Mouse (Mus musculus) hindbrain, postnatal 0 days (tissue): ENCODE results near the gene Cnih3. TPM values are rescaled to one million over a fixed set of nuclear protein-coding genes. Genes with fewer than 3 reads are reported as not detected.

Experiments used
- ATAC-seq: fragments of 200-750 bp; cut with Nextera tagmentation; 2 replicates; pipeline ENCODE4 v1.8.0; 2017; ENCODE audit warnings: mild to moderate bottlenecking, moderate TSS enrichment, moderate library complexity
- DNase-seq: peaks from one replicate; pipeline ENCODE4 v3.0.0-alpha.2; 2015; ENCODE audit warnings: low spot score
- H3K27ac ChIP-seq: fragments of 300-500 bp; sonication (generic); 2 replicates; pipeline ENCODE4 v1.5.1; 2014; ENCODE audit warnings: mild to moderate bottlenecking
- H3K27me3 ChIP-seq: fragments of 300-500 bp; sonication (generic); 2 replicates; pipeline ENCODE4 v1.6.1; 2014; ENCODE audit warnings: low read length, mixed read lengths; ENCODE audit not compliant: insufficient read depth
- H3K36me3 ChIP-seq: fragments of 300-500 bp; sonication (generic); 2 replicates; pipeline ENCODE4 v1.6.1; 2014; ENCODE audit warnings: low read length, mixed read lengths; ENCODE audit not compliant: insufficient read depth
- H3K4me1 ChIP-seq: fragments of 300-500 bp; sonication (generic); 2 replicates; pipeline ENCODE4 v1.6.1; 2014; ENCODE audit warnings: antibody characterized with exemption, low read length, mixed read lengths; ENCODE audit not compliant: insufficient read depth
- H3K4me2 ChIP-seq: fragments of 300-500 bp; sonication (generic); 2 replicates; pipeline ENCODE4 v1.6.1; 2014; ENCODE audit warnings: low read depth, mild to moderate bottlenecking, low read length, moderate library complexity, mixed read lengths
- H3K4me3 ChIP-seq: fragments of 300-500 bp; sonication (generic); 2 replicates; pipeline ENCODE4 v1.5.1; 2014; ENCODE audit warnings: low read length
- H3K9ac ChIP-seq: fragments of 300-500 bp; sonication (generic); replicated peaks from 2 replicates; pipeline ENCODE4 v1.6.1; 2014; ENCODE audit warnings: mild to moderate bottlenecking, low read length, moderate library complexity, mixed read lengths
- H3K9me3 ChIP-seq: fragments of 300-500 bp; sonication (generic); 2 replicates; pipeline ENCODE4 v1.6.1; 2016; ENCODE audit warnings: low read length, mixed read lengths
- CTCF ChIP-seq: IDR thresholded peaks from 2 replicates; pipeline ENCODE4 v1.5.1; 2016; ENCODE audit warnings: antibody characterized with exemption, control low read depth, low read depth
- WGBS: fragments of 180-500 bp; shearing (Covaris S2); extraction: QIAGEN DNeasy Blood & Tissue Kit; methylation state at CpG from one replicate; pipeline ENCODE4 v1.1.7; 2014; 5-methylcytosine and 5-hydroxymethylcytosine counted together
- polyA plus RNA-seq: library from polyadenylated mRNA; unstranded; fragments of >200 nt; fragmentation: Nextera tagmentation; extraction: Ambion mirVana; gene quantifications from 2 replicates; pipeline ENCODE4 v1.2.1, GENCODE M21; 2015
- total RNA-seq: library from RNA; depleted of rRNA; stranded (reverse); fragments of >200 nt; gene quantifications from 2 replicates; pipeline ENCODE4 v1.2.3, GENCODE M21; 2014

The Cnih3 gene
- total and polyA plus RNA-seq, 2 experiments from 2014 or later: 13.2 to 23.0 TPM

- H3K27ac ChIP-seq: 0 out of 2 replicates have a peak overlapping the region, but pooled peaks have one; percentile 13
- peaks cover 9% of the 10 kb centered on the region; the same call in 1 of the 2 replicates for H3K4me1 ChIP-seq
- DNase-seq (peak; percentile 88), ATAC-seq (peak; percentile 79)
- no peaks in the 10 kb centered on the region for H3K9me3 ChIP-seq
- H3K4me3 ChIP-seq: no peak overlapping the region
- no peak overlapping the region for H3K9ac ChIP-seq
- no peaks in the 10 kb centered on the region for H3K36me3 ChIP-seq
- no peaks in the 10 kb centered on the region for H3K27me3 ChIP-seq
- H3K4me2 ChIP-seq: no peak overlapping the region
- 38% methylated on average over 6 of the region's 6 CpGs for WGBS
- peak; percentile 49 for TF ChIP-seq CTCF
Observed at GRCm38 (mm10) chr1:181393250-181394149, 41.1 kb downstream of the Cnih3 start.

GRCm38 (mm10) chr1:181395234-181395828 is 42.9 kb downstream of the Cnih3 start:
- Histone ChIP-seq H3K27ac (no peak overlapping the region), H3K4me2 (no peak overlapping the region), H3K4me1 (peaks cover 9% of the 10 kb centered on the region; the same call in 1 of the 2 replicates), H3K36me3 (no peaks in the 10 kb centered on the region), H3K9me3 (no peaks in the 10 kb centered on the region), H3K27me3 (no peaks in the 10 kb centered on the region), H3K4me3 (no peak overlapping the region), H3K9ac (no peak overlapping the region)
- 92% methylated on average over 6 of the region's 6 CpGs for WGBS
- ATAC-seq (no peak), DNase-seq (no peak)
- no peak for TF ChIP-seq CTCF

GRCm38 (mm10) chr1:181399179-181399578 is 46.8 kb downstream of the Cnih3 start:
- H3K36me3 ChIP-seq: no peaks in the 10 kb centered on the region
- no peak overlapping the region for H3K4me3 ChIP-seq
- no peak overlapping the region for H3K9ac ChIP-seq
- DNase-seq: no peak
- no peak overlapping the region for H3K4me2 ChIP-seq
- H3K9me3 ChIP-seq: no peaks in the 10 kb centered on the region
- WGBS: 58% methylated on average over 3 of the region's 3 CpGs
- no peak overlapping the region for H3K27ac ChIP-seq
- H3K27me3 ChIP-seq: no peaks in the 10 kb centered on the region
- H3K4me1 ChIP-seq: no peaks in the 10 kb centered on the region
- no peak for TF ChIP-seq CTCF
- ATAC-seq: no peak

- Histone ChIP-seq H3K36me3 (no peaks in the 10 kb centered on the region), H3K4me2 (no peak overlapping the region), H3K27me3 (no peaks in the 10 kb centered on the region), H3K27ac (no peak overlapping the region), H3K9ac (no peak overlapping the region), H3K4me3 (no peak overlapping the region), H3K4me1 (no peaks in the 10 kb centered on the region), H3K9me3 (no peaks in the 10 kb centered on the region)
- no peak for DNase-seq
- 85% methylated on average over 7 of the region's 7 CpGs for WGBS
- no peak for ATAC-seq
- TF ChIP-seq CTCF: no peak
Observed at GRCm38 (mm10) chr1:181403056-181403455, 50.6 kb downstream of the Cnih3 start.

GRCm38 (mm10) chr1:181407281-181407680 is 54.9 kb downstream of the Cnih3 start:
- no peaks in the 10 kb centered on the region for H3K36me3 ChIP-seq
- H3K4me1 ChIP-seq: 0 out of 2 replicates have a peak, but pooled peaks cover 6% of the 10 kb centered on the region
- DNase-seq: peak; percentile 55
- no peak overlapping the region for H3K4me2 ChIP-seq
- H3K27me3 ChIP-seq: no peaks in the 10 kb centered on the region
- no peaks in the 10 kb centered on the region for H3K9me3 ChIP-seq
- H3K9ac ChIP-seq: no peak overlapping the region
- H3K27ac ChIP-seq: no peak overlapping the region
- WGBS: 56% methylated on average over 11 of the region's 11 CpGs
- no peak overlapping the region for H3K4me3 ChIP-seq
- ATAC-seq: no peak
- TF ChIP-seq CTCF: no peak

GRCm38 (mm10) chr1:181408086-181408975 is 55.9 kb downstream of the Cnih3 start:
- no peaks in the 10 kb centered on the region for H3K36me3 ChIP-seq
- 0 out of 2 replicates have a peak, but pooled peaks cover 6% of the 10 kb centered on the region for H3K4me1 ChIP-seq
- WGBS: 48% methylated on average over 18 of the region's 18 CpGs
- peak; percentile 64 for ATAC-seq
- H3K27me3 ChIP-seq: no peaks in the 10 kb centered on the region
- H3K4me3 ChIP-seq: no peak overlapping the region
- no peak overlapping the region for H3K27ac ChIP-seq
- H3K4me2 ChIP-seq: no peak overlapping the region
- H3K9ac ChIP-seq: no peak overlapping the region
- DNase-seq: peak; percentile 27
- no peaks in the 10 kb centered on the region for H3K9me3 ChIP-seq
- TF ChIP-seq CTCF: no peak
